In the genomic region with DNA sequence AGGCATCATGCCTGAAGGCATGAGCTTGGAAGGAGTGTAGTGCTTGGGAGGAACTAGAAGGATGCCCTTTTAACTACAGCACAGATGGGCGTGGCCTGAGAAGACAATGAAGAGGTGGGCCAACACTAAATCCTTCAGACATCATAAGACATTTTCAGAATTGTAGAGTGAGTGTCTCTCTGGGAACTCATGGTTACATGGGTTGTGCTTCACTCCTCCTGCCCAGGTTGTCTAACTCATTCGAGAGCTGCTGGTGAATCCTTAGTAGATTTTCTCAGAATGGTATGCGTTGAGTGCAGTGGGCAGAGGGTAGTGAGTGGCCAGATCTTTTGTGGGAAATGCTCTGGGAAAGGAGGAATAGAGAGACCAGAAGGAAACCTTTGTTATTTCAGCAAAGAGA, we compare ENCODE assay signal across 16 mouse cellular contexts. TPM values are rescaled to one million over a fixed set of nuclear protein-coding genes. Genes with fewer than 3 reads are reported as not detected.
DNase-seq lines count a peak whose midpoint lies in the region; ATAC-seq and TF ChIP-seq lines count a peak whose summit lies in the region.
"Had no signal": no experiment of that assay in that cellular context is flagged by ENCODE, and none has a peak within 500 bp of the region (broad histone marks: within the 10 kb centered on the region; RNA-seq: fewer than 3 reads in every experiment).

No protein-coding gene starts in this region.

- H3K4me2 ChIP-seq in kidney, embryonic 15.5 days, result no peak overlapping the region
- no peak overlapping the region for H3K4me2 ChIP-seq in heart, postnatal 0 days (ENCODE audit: low read depth, low read length)
- H3K4me2 ChIP-seq in intestine, embryonic 15.5 days (replicated peaks), result no peak overlapping the region
- H3K4me2 ChIP-seq: forebrain, embryonic 12.5 days had no signal

- 44% methylated on average over 3 of the region's 3 CpGs for WGBS in heart, adult 2 months
- WGBS in kidney, embryonic 15.5 days, result 85% methylated on average over 3 of the region's 3 CpGs
- 63% methylated on average over 3 of the region's 3 CpGs for WGBS in heart, postnatal 0 days
- 81% methylated on average over 3 of the region's 3 CpGs for WGBS in intestine, embryonic 15.5 days

- H3K9ac ChIP-seq in heart, adult 2 months (ENCODE audit: low read depth, low read length), result no peak overlapping the region
- no peak overlapping the region for H3K9ac ChIP-seq in kidney, embryonic 15.5 days
- no peak overlapping the region for H3K9ac ChIP-seq in heart, postnatal 0 days (replicated peaks; ENCODE audit: low read depth, low read length)
- no peak overlapping the region for H3K9ac ChIP-seq in intestine, embryonic 15.5 days
- H3K9ac ChIP-seq: forebrain, embryonic 12.5 days had no signal

- ATAC-seq in kidney, embryonic 15.5 days (replicated peaks; ENCODE audit: low FRiP score), result no peak
- no peak for ATAC-seq in heart, postnatal 0 days (ENCODE audit: insufficient read depth, low read depth)
- no peak for ATAC-seq in intestine, embryonic 15.5 days

- intact Hi-C loops in heart, adult 2 months (cut with DNase I), result no loop called here
- intact Hi-C loops in heart, postnatal 10 days (cut with DNase I), result no loop called here

- peaks cover 4% of the 10 kb centered on the region; the same call in 1 of the 2 replicates for H3K36me3 ChIP-seq in heart, adult 2 months (ENCODE audit: control insufficient read depth, insufficient read depth, low read length)
- H3K36me3 ChIP-seq in kidney, embryonic 15.5 days, result no peaks in the 10 kb centered on the region
- H3K36me3 ChIP-seq in heart, postnatal 0 days (replicated peaks; ENCODE audit: control insufficient read depth, insufficient read depth, low read length), result no peaks in the 10 kb centered on the region
- H3K36me3 ChIP-seq in intestine, embryonic 15.5 days, result no peaks in the 10 kb centered on the region
- H3K36me3 ChIP-seq: forebrain, embryonic 12.5 days; G1E had no signal

- H3K27ac ChIP-seq in heart, adult 2 months, result peak overlapping the region; percentile 44
- peak overlapping the region; percentile 66 for H3K27ac ChIP-seq in kidney, embryonic 15.5 days
- peak overlapping the region; percentile 67 for H3K27ac ChIP-seq in brown adipose tissue, adult 24 weeks (replicated peaks; ENCODE audit: low read depth, low read length)
- peak overlapping the region; percentile 71 for H3K27ac ChIP-seq in heart, postnatal 0 days (ENCODE audit: low read depth)
- H3K27ac ChIP-seq in intestine, embryonic 15.5 days, result no peak overlapping the region
- H3K27ac ChIP-seq: forebrain, embryonic 12.5 days had no signal

- no peak for TF ChIP-seq CTCF in heart, adult 2 months (IDR thresholded peaks at IDR 0.05)
- no peak for TF ChIP-seq CTCF in heart, postnatal 0 days (IDR thresholded peaks at IDR 0.05; ENCODE audit: low read depth)

- TF ChIP-seq POLR2A in heart, adult 2 months (IDR thresholded peaks at IDR 0.05; ENCODE audit: insufficient read depth, low read depth, low read length), result no peak

- H3K79me2 ChIP-seq in heart, adult 2 months (replicated peaks; ENCODE audit: control insufficient read depth, insufficient read depth, low read length), result peaks cover 3% of the 10 kb centered on the region; the same call in 1 of the 2 replicates

- peaks cover 14% of the 10 kb centered on the region for H3K4me1 ChIP-seq in heart, adult 2 months (ENCODE audit: control insufficient read depth, insufficient read depth, low read length)
- H3K4me1 ChIP-seq in kidney, embryonic 15.5 days, result peaks cover 19% of the 10 kb centered on the region
- peaks cover 17% of the 10 kb centered on the region for H3K4me1 ChIP-seq in brown adipose tissue, adult 24 weeks (ENCODE audit: control insufficient read depth, insufficient read depth, insufficient read length, low read length)
- H3K4me1 ChIP-seq in heart, postnatal 0 days (ENCODE audit: control insufficient read depth, insufficient read depth), result peaks cover 5% of the 10 kb centered on the region; the same call in 1 of the 2 replicates
- H3K4me1 ChIP-seq in intestine, embryonic 15.5 days (replicated peaks), result no peaks in the 10 kb centered on the region

- TF ChIP-seq EP300 in heart, adult 2 months (IDR thresholded peaks at IDR 0.05; ENCODE audit: insufficient read depth, low read depth, low read length), result no peak
- no peak for TF ChIP-seq EP300 in heart, postnatal 0 days (IDR thresholded peaks at IDR 0.05; ENCODE audit: low read depth)

- no peaks in the 10 kb centered on the region for H3K27me3 ChIP-seq in heart, adult 2 months (ENCODE audit: control insufficient read depth, insufficient read depth, low read length)
- H3K27me3 ChIP-seq in kidney, embryonic 15.5 days, result no peaks in the 10 kb centered on the region
- H3K27me3 ChIP-seq in heart, postnatal 0 days (ENCODE audit: control insufficient read depth, insufficient read depth, low read length), result no peaks in the 10 kb centered on the region
- no peaks in the 10 kb centered on the region for H3K27me3 ChIP-seq in intestine, embryonic 15.5 days (replicated peaks)
- H3K27me3 ChIP-seq: forebrain, embryonic 12.5 days had no signal

- DNase-seq in heart, adult 2 months, result no peak
- DNase-seq in heart, postnatal 10 days, result no peak
- DNase-seq in kidney, adult 8-10 months, result no peak
- DNase-seq in heart, postnatal 0 days (ENCODE audit: low spot score), result no peak
- no peak for DNase-seq in cerebellum, adult 11 months
- DNase-seq: adrenal gland, postnatal 25 days; lung, adult 18-20 months; right cerebral cortex, postnatal 4 days; thymus, postnatal 14 days had no signal

- H3K4me3 ChIP-seq in heart, adult 2 months, result no peak overlapping the region
- no peak overlapping the region for H3K4me3 ChIP-seq in kidney, embryonic 15.5 days (replicated peaks)
- no peak overlapping the region for H3K4me3 ChIP-seq in brown adipose tissue, adult 24 weeks (ENCODE audit: insufficient read depth, low read depth, low read length)
- H3K4me3 ChIP-seq in heart, postnatal 0 days (ENCODE audit: low read depth, low read length), result no peak overlapping the region
- H3K4me3 ChIP-seq in intestine, embryonic 15.5 days (replicated peaks), result no peak overlapping the region
- H3K4me3 ChIP-seq: forebrain, embryonic 12.5 days had no signal

- no peaks in the 10 kb centered on the region for H3K9me3 ChIP-seq in kidney, embryonic 15.5 days (replicated peaks)
- no peaks in the 10 kb centered on the region for H3K9me3 ChIP-seq in heart, postnatal 0 days (replicated peaks; ENCODE audit: control insufficient read depth, low read length)
- no peaks in the 10 kb centered on the region for H3K9me3 ChIP-seq in intestine, embryonic 15.5 days
- H3K9me3 ChIP-seq: forebrain, embryonic 12.5 days had no signal

RNA-seq across cellular contexts. Expression of gene Fam13c, which starts 53.6 kb away (rescaled TPM):
- total RNA-seq in heart, adult 2 months (2021), result 1 to 10 TPM; 5.2 to 5.5 TPM
- 2.8 TPM in 2 replicates for polyA plus RNA-seq in heart, adult 2 months (2012; rRNA removed)
- 1 to 10 TPM; 6.9 to 8.9 TPM for total RNA-seq in heart, postnatal 10 days (2021)
- 6.2 and 6.9 TPM in 2 replicates for polyA plus RNA-seq in kidney, embryonic 15.5 days (2015; fragmentation: Nextera tagmentation; extraction: Ambion mirVana)
- polyA plus RNA-seq in brown adipose tissue, adult 24 weeks (2012; ENCODE audit: insufficient read depth, insufficient read length, missing spikeins), result 5.0 and 5.9 TPM in 2 replicates
- 0.19 and 2.2 TPM in 2 replicates for total RNA-seq in heart, postnatal 0 days (2014; rRNA removed; ENCODE audit: low replicate concordance)
- polyA plus RNA-seq in heart, postnatal 0 days (2015; fragmentation: Nextera tagmentation; extraction: Ambion mirVana), result 7.8 and 8.7 TPM in 2 replicates
- 7.3 and 8.0 TPM in 2 replicates for polyA plus RNA-seq in intestine, embryonic 15.5 days (2015; fragmentation: Nextera tagmentation; extraction: Ambion mirVana)
- total RNA-seq: megakaryocyte progenitor cell, adult 5-6 weeks; monocyte, adult 5-6 weeks had no signal
- polyA plus RNA-seq: G1E had no signal
